21 mouse cellular contexts compared by ENCODE assay signal in the genomic region with DNA sequence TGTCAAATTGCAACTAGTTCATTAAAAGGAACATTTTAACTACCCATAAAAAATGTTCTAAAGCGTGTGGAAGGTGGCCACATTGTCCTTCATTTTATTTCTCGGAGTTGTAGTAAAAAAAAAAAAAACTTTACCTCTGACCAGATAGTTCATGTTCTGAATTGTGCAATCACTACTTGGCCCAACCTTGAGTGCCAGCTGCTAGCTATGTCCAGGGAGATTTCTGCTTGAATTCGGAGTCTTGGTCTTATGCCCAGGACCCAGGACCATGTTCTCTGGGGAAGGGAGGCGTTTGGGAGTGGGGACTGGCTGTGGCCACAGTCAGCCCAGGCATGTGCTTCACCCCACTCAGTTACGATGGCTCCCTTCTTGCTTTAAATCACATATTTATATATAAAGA. TPM values are rescaled to one million over a fixed set of nuclear protein-coding genes. Genes with fewer than 3 reads are reported as not detected.
DNase-seq lines count a peak whose midpoint lies in the region; ATAC-seq and TF ChIP-seq lines count a peak whose summit lies in the region.
"Had no signal": no experiment of that assay in that cellular context is flagged by ENCODE, and none has a peak within 500 bp of the region (broad histone marks: within the 10 kb centered on the region; RNA-seq: fewer than 3 reads in every experiment).

No protein-coding gene starts in this region.

- H3K27me3 ChIP-seq in kidney, adult 2 months (replicated peaks; ENCODE audit: control insufficient read depth, insufficient read depth, low read length) = no peaks in the 10 kb centered on the region
- H3K27me3 ChIP-seq: CH12.LX; megakaryocyte, embryonic 14.5 days; neural tube, embryonic 15.5 days had no signal

- no peaks in the 10 kb centered on the region for H3K36me3 ChIP-seq in kidney, adult 2 months (ENCODE audit: control insufficient read depth, insufficient read depth, low read length)
- H3K36me3 ChIP-seq: heart, embryonic 10.5 days; neural tube, embryonic 15.5 days had no signal

- TF ChIP-seq POLR2A in kidney, adult 2 months (IDR thresholded peaks at IDR 0.05; ENCODE audit: low read depth, low read length) = no peak

- no peak for ATAC-seq in megakaryocyte, adult 5-6 weeks (ENCODE audit: poor library complexity, severe bottlenecking)
- no peak for ATAC-seq in CD4-positive, CD25-positive, alpha-beta regulatory T cell, adult 4 months
- ATAC-seq: forebrain, embryonic 16.5 days had no signal

- no peak for TF ChIP-seq CTCF in kidney, adult 2 months (conservative IDR thresholded peaks at IDR 0.05; ENCODE audit: insufficient read depth, insufficient read length, low read depth, low read length)

- peak; percentile 54 for DNase-seq in kidney, adult 2 months
- no peak for DNase-seq in kidney, postnatal 14 days
- DNase-seq in 3134 (ENCODE audit: extremely low read depth, insufficient read length, low spot score) = peak; percentile 27
- peak; percentile 26 for DNase-seq in 3T3-L1 (ENCODE audit: low read depth, low spot score)
- DNase-seq in adrenal gland, postnatal 36 days = peak; percentile 19 to 42
- DNase-seq: cerebellum, adult 11 months; cerebellum, postnatal 10 days; embryo, embryonic 11 days; heart, postnatal 10 days; kidney, adult 18-20 months; lung, postnatal 14 days; midbrain, embryonic 14.5 days; spleen, adult 18-20 months; thymus, adult 18-20 months had no signal

- no peak overlapping the region for H3K27ac ChIP-seq in kidney, adult 2 months (ENCODE audit: insufficient read depth, low read depth, low read length)
- H3K27ac ChIP-seq: heart, embryonic 10.5 days; neural tube, embryonic 15.5 days had no signal

- WGBS in kidney, adult 2 months = 77% methylated on average over 5 of the region's 5 CpGs

- H3K4me3 ChIP-seq in kidney, adult 2 months (ENCODE audit: insufficient read depth, low read depth, low read length) = no peak overlapping the region
- H3K4me3 ChIP-seq: heart, embryonic 10.5 days; megakaryocyte, embryonic 14.5 days; neural tube, embryonic 15.5 days had no signal

- no peaks in the 10 kb centered on the region for H3K4me1 ChIP-seq in kidney, adult 2 months (ENCODE audit: control insufficient read depth, insufficient read depth, low read length)
- H3K4me1 ChIP-seq: neural tube, embryonic 15.5 days had no signal

RNA-seq across cellular contexts. Expression of a gene that starts 54.9 kb away (rescaled TPM):
- polyA plus RNA-seq in kidney, adult 2 months (2012; rRNA removed) = 64.4 and 71.0 TPM in 2 replicates
- total RNA-seq in adrenal gland, postnatal 36 days (2021) = 100 to 1,000 TPM; 180 to 200 TPM
- total RNA-seq in megakaryocyte, adult 5-6 weeks (2015) = 226 and 247 TPM in 2 replicates
- 120 and 135 TPM in 2 replicates for total RNA-seq in megakaryocyte, adult 5-6 weeks (2017)
- 100 to 1,000 TPM; 219 to 284 TPM for polyA plus RNA-seq in CD4-positive, CD25-positive, alpha-beta regulatory T cell, adult 4 months (2017; shearing (Covaris generic))

RNA-seq across cellular contexts. Expression of a gene that starts 59.3 kb away (rescaled TPM):
- 229 and 261 TPM in 2 replicates for polyA plus RNA-seq in kidney, adult 2 months (2012; rRNA removed)
- total RNA-seq in adrenal gland, postnatal 36 days (2021) = 10 to 100 TPM; 74.9 to 79.7 TPM
- total RNA-seq in megakaryocyte, adult 5-6 weeks (2015) = 88.1 and 98.8 TPM in 2 replicates
- total RNA-seq in megakaryocyte, adult 5-6 weeks (2017) = 34.4 and 35.8 TPM in 2 replicates
- 100 to 1,000 TPM in 1 of 2 experiments, 10 to 100 TPM in 1; 99.6 to 100 TPM for polyA plus RNA-seq in CD4-positive, CD25-positive, alpha-beta regulatory T cell, adult 4 months (2017; shearing (Covaris generic))
